1 mouse cellular context compared by ENCODE assay signal in genomic region chr11:104660599-104660998, GRCm38 (mm10).
TF ChIP-seq lines count a peak whose summit lies in the region.

No protein-coding gene starts in this region.

TF ChIP-seq in CH12.LX, 34 proteins besides CTCF, POLR2A, EP300 and RAD21 (continued from another document):
- TF ChIP-seq MXI1 (IDR thresholded peaks at IDR 0.05; ENCODE audit: low read depth, low read length) (no peak), MAX (IDR thresholded peaks at IDR 0.05; ENCODE audit: low read length) (no peak)
